Mouse (Mus musculus) monocyte, adult 5-6 weeks (primary cell): ENCODE results near the gene Odf2l. TPM values are rescaled to one million over a fixed set of nuclear protein-coding genes. Genes with fewer than 3 reads are reported as not detected.

Source experiments
- ATAC-seq: fragments of 153-309, 156-312 bp; replicated peaks from 2 replicates; pipeline ENCODE4 v1.8.0; 2017; ENCODE audit warnings: mild to moderate bottlenecking; ENCODE audit not compliant: low TSS enrichment, insufficient number of reproducible peaks, severe bottlenecking, poor library complexity, low FRiP score
- total RNA-seq: library from RNA; stranded (forward); fragments of 200-1000, 200-491, 200-594 nt; gene quantifications from 3 replicates; pipeline ENCODE4 v1.2.3, GENCODE M21; 2017

Gene Odf2l
- total RNA-seq, result 21.2 to 34.9 TPM (median 28.3 TPM) in 3 replicates

GRCm38 (mm10) chr3:145118254-145119001 is at the start of gene Odf2l:
Gene Odf2l (plus strand): TSS chr3:145118588.
- ATAC-seq, result peak; percentile 98

GRCm38 (mm10) chr3:145068964-145069363 is 49.4 kb upstream of the Odf2l start:
- no peak for ATAC-seq

GRCm38 (mm10) chr3:145072339-145072738 is 46.0 kb upstream of the Odf2l start:
- ATAC-seq, result no peak

- no peak for ATAC-seq
Measured at GRCm38 (mm10) chr3:145078405-145078804, 40.0 kb upstream of the Odf2l start.

- no peak for ATAC-seq
Measured at GRCm38 (mm10) chr3:145080904-145081303, 37.5 kb upstream of the Odf2l start.

GRCm38 (mm10) chr3:145083081-145083480 is 35.3 kb upstream of the Odf2l start:
- ATAC-seq, result no peak

- no peak for ATAC-seq
Measured at GRCm38 (mm10) chr3:145086180-145086579, 32.2 kb upstream of the Odf2l start.

- ATAC-seq, result no peak
Measured at GRCm38 (mm10) chr3:145087857-145088598, 30.4 kb upstream of the Odf2l start.

- ATAC-seq, result no peak
Measured at GRCm38 (mm10) chr3:145099291-145099690, 19.1 kb upstream of the Odf2l start, which contains the start of gene Clca2. Gene Clca2 (minus strand): TSS chr3:145099443.

GRCm38 (mm10) chr3:145101891-145102555 is 16.4 kb upstream of the Odf2l start:
- no peak for ATAC-seq

GRCm38 (mm10) chr3:145103321-145103720 is 15.1 kb upstream of the Odf2l start:
- no peak for ATAC-seq

- ATAC-seq, result no peak
Measured at GRCm38 (mm10) chr3:145103770-145104169, 14.6 kb upstream of the Odf2l start.

GRCm38 (mm10) chr3:145105076-145105772 is 13.2 kb upstream of the Odf2l start:
- no peak for ATAC-seq

GRCm38 (mm10) chr3:145105773-145106504 is 12.4 kb upstream of the Odf2l start:
- no peak for ATAC-seq

- no peak for ATAC-seq
Measured at GRCm38 (mm10) chr3:145115169-145115568, 3.2 kb upstream of the Odf2l start.

- no peak for ATAC-seq
Measured at GRCm38 (mm10) chr3:145117637-145118036, 751 bp upstream of the Odf2l start.

- 0 out of 2 replicates have a peak, but pooled peaks have one; percentile 7 for ATAC-seq
Measured at GRCm38 (mm10) chr3:145119002-145119358, 592 bp downstream of the Odf2l start.

GRCm38 (mm10) chr3:145119425-145119824 is 1.0 kb downstream of the Odf2l start:
- ATAC-seq, result no peak
